Mouse (Mus musculus): Measurements from ENCODE around the gene Bex6.

GRCm38 (mm10) chr16:32200256-32201003 lies 20.8 kb downstream of the Bex6 start:
- TF ChIP-seq GATA1 (IDR thresholded peaks at IDR 0.05; ENCODE audit: borderline replicate concordance, low read length), result no peak
- TF ChIP-seq FLI1 (IDR thresholded peaks at IDR 0.05; ENCODE audit: low read length), result no peak

Measured in megakaryocyte, embryonic 14.5 days (primary cell).